Mouse (Mus musculus) intestine, embryonic 15.5 days (tissue): ENCODE data around the gene Gab1. TPM values are rescaled to one million over a fixed set of nuclear protein-coding genes. Genes with fewer than 3 reads are reported as not detected.

Experiments
- ATAC-seq: fragments of 200-750 bp; cut with Nextera tagmentation; 2 replicates; pipeline ENCODE4 v1.8.0; 2017; ENCODE audit warnings: moderate TSS enrichment, moderate library complexity
- H3K27ac ChIP-seq: fragments of 300-500 bp; sonication (generic); 2 replicates; pipeline ENCODE4 v1.5.1; 2015; ENCODE audit warnings: mild to moderate bottlenecking, inconsistent platforms
- H3K27me3 ChIP-seq: fragments of 300-500 bp; sonication (generic); replicated peaks from 2 replicates; pipeline ENCODE4 v1.6.1; 2015; ENCODE audit warnings: inconsistent platforms
- H3K36me3 ChIP-seq: fragments of 300-500 bp; sonication (generic); 2 replicates; pipeline ENCODE4 v1.6.1; 2015; ENCODE audit warnings: inconsistent platforms
- H3K4me1 ChIP-seq: fragments of 300-500 bp; sonication (generic); replicated peaks from 2 replicates; pipeline ENCODE4 v1.6.1; 2015; ENCODE audit warnings: inconsistent platforms
- H3K4me2 ChIP-seq: fragments of 300-500 bp; sonication (generic); replicated peaks from 2 replicates; pipeline ENCODE4 v1.6.1; 2015; ENCODE audit warnings: mild to moderate bottlenecking, inconsistent platforms
- H3K4me3 ChIP-seq: fragments of 300-500 bp; sonication (generic); replicated peaks from 2 replicates; pipeline ENCODE4 v1.5.1; 2015; ENCODE audit warnings: inconsistent platforms
- H3K9ac ChIP-seq: fragments of 300-500 bp; sonication (generic); 2 replicates; pipeline ENCODE4 v1.6.1; 2015; ENCODE audit warnings: inconsistent platforms
- H3K9me3 ChIP-seq: fragments of 300-500 bp; sonication (generic); 2 replicates; pipeline ENCODE4 v1.6.1; 2016; ENCODE audit warnings: inconsistent platforms
- WGBS: fragments of 180-500 bp; shearing (Covaris S2); methylation state at CpG from one replicate; pipeline ENCODE4 v1.1.7; 2015; 5-methylcytosine and 5-hydroxymethylcytosine counted together
- polyA plus RNA-seq: library from polyadenylated mRNA; unstranded; fragments of >200 nt; fragmentation: Nextera tagmentation; extraction: Ambion mirVana; gene quantifications from 2 replicates; pipeline ENCODE4 v1.2.1, GENCODE M21; 2015

Gab1 gene
- polyA plus RNA-seq: 13.5 and 14.3 TPM in 2 replicates

DNA sequence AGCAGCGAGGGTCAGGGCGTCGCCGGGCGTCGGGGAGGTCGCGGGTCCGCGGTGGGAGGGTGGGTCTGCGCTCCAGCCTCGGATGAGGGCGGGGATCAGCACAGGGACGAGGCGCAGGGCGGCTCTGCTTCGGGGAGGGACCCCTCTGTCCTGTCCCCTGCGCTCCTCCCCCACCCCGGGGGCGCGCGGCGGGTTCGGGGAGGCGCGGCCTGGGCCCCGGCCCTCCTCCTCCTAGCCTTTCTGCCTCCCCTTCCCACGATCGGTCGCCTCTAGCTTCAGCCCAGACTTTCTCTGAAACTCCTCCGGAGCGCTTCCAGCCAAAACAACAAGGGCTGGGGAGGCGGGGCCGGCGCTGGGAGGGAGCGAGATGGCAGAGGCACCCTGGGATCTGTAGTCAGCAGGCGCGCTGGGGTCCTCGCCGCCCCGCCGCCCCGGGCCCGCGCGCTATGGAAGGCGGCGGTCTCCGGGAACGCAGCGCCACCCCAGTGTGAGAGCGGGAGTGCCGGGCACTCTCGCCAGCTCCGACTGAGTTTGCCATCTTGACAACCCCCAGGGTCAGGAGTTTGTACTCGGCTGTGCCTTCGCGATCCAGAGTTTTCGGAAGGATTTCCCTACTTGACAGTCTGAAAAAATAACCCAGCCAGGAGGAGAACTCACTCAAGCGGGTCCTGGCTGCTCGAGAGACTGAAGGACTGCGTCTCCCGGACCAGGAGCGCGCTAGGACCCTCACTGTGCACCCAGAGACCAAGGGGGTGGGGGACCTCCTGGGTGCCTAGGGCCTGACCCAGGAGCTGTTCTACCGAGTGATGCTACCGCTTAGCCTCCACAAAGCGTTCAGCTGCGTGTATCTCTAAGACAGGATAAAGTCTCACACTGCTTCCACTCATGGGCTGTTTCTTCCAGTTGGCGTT is at the start of gene Gab1:
Gene Gab1, minus strand, starts transcription at position 324 of the 911 bp plus-strand sequence.
- peak within 1 kb of the TSS; percentile 99 for H3K27ac ChIP-seq
- peak within 1 kb of the TSS; percentile 67 for H3K4me3 ChIP-seq
- peak within 1 kb of the TSS; percentile 76 for H3K4me2 ChIP-seq
- H3K9me3 ChIP-seq: no peaks in the 10 kb centered on the region
- no peaks in the 10 kb centered on the region for H3K27me3 ChIP-seq
- WGBS: under 1% methylated on average over 70 of the region's 70 CpGs
- H3K9ac ChIP-seq: peak within 1 kb of the TSS; percentile 87
- H3K4me1 ChIP-seq: 0 out of 2 replicates have a peak, but pooled peaks cover 6% of the 10 kb centered on the region
- peak; percentile 94 for ATAC-seq
- H3K36me3 ChIP-seq: no peaks in the 10 kb centered on the region

DNA sequence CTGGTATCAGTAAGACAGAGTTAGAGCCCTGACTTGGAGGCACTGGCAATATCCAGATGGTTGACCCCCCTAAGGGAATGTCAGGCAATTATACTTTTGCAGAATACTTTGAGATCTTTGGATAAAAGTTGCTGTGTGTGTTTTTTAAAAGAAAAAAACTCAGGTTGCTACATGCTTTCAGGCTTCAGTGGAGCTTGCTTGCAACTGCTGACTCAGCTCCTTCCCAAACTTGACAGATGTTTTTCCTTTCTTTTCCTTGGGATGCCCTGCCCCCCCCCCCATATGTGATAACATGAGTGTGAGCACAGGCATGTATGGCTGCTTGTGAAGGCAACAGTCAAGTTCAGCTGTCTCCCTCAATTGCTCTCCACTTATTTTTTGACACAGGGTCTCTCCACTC is 48.5 kb upstream of the Gab1 start:
- Histone ChIP-seq H3K27me3 (no peaks in the 10 kb centered on the region), H3K9ac (no peak overlapping the region), H3K4me1 (peaks cover 2% of the 10 kb centered on the region; the same call in 1 of the 2 replicates), H3K4me2 (no peak overlapping the region), H3K9me3 (no peaks in the 10 kb centered on the region), H3K36me3 (no peaks in the 10 kb centered on the region), H3K4me3 (no peak overlapping the region), H3K27ac (no peak overlapping the region)
- no peak for ATAC-seq

DNA sequence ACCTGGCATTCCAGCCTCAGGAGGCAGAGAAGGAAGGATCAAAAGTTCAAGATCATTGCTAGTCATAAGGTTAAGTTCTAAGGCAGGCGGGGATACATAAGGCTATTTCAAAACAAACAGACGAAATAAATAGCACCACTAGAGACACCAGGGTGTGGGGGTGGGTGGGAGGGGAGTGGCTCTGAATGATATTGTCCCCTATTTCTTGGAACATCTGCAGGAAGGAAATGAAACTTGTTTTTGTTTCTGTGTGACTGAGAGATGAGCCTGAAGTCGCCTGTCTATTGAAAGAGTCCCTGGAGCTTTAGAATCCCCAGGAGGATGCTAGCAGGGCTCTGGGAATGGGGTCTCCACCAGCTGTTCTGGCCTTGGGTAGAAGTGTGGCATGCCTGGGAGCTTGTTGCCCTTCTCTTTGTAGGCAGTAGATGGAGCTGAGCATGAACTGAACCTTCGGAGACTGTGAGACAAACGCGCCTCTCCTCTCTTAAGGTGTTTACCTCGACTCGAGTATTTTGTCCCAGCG is 43.5 kb upstream of the Gab1 start:
- no peak overlapping the region for H3K27ac ChIP-seq
- 84% methylated on average over 9 of the region's 9 CpGs for WGBS

DNA sequence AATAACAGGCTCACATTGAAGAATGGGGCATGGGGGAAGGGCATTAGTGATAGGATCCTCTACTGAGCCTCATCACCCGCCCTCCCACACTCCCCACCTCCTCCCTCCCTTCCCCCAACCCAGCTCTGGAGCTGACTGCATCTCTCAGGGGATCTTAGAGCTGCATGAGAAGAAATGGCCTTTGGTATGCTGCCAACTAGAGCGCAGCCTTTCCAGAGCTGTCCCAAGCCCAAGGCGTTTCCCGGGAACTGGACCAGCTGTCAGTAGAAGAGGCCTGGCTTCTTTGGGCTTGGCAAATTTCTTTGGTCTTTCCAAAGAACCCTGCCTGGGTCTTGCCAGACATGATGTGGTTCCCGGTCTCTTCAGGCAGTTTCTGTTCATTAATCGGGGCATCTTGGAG is 42.3 kb upstream of the Gab1 start:
- ATAC-seq: peak; percentile 90
- no peaks in the 10 kb centered on the region for H3K36me3 ChIP-seq
- no peaks in the 10 kb centered on the region for H3K27me3 ChIP-seq
- H3K4me1 ChIP-seq: peaks cover 2% of the 10 kb centered on the region; the same call in 1 of the 2 replicates
- WGBS: 47% methylated on average over 6 of the region's 6 CpGs
- H3K4me3 ChIP-seq: no peak overlapping the region
- H3K9me3 ChIP-seq: no peaks in the 10 kb centered on the region
- no peak overlapping the region for H3K4me2 ChIP-seq
- H3K27ac ChIP-seq: no peak overlapping the region
- no peak overlapping the region for H3K9ac ChIP-seq

More for the DNA sequence above, 43.5 kb upstream of the Gab1 start:
- peaks cover 2% of the 10 kb centered on the region; the same call in 1 of the 2 replicates for H3K4me1 ChIP-seq
- no peaks in the 10 kb centered on the region for H3K27me3 ChIP-seq
- no peak overlapping the region for H3K4me3 ChIP-seq
- no peak overlapping the region for H3K4me2 ChIP-seq
- ATAC-seq: no peak
- H3K9me3 ChIP-seq: no peaks in the 10 kb centered on the region
- no peaks in the 10 kb centered on the region for H3K36me3 ChIP-seq
- H3K9ac ChIP-seq: no peak overlapping the region

DNA sequence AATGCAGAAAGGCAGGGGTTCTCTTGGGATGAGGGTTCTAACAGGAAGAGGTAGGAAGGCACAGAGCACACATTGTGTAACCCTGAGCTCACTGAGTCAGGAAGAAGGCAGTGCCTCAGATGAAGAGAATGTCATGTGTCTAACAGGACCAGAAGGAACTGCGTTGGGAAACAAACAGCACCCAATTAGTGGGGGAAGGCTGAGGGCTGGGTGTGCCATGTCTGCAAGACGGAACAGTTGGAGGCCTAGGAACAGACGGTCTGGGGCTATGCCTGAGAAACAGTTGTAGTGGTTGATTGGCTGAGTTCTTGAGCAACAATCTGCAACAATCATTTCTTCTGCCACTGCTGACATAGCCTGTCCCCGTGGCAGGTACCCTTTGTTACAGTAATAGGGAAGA is 38.8 kb upstream of the Gab1 start:
- no peak for ATAC-seq
- Histone ChIP-seq H3K36me3 (no peaks in the 10 kb centered on the region), H3K4me2 (no peak overlapping the region), H3K9me3 (no peaks in the 10 kb centered on the region), H3K4me1 (peaks cover 2% of the 10 kb centered on the region; the same call in 1 of the 2 replicates), H3K27ac (no peak overlapping the region), H3K9ac (no peak overlapping the region), H3K4me3 (no peak overlapping the region), H3K27me3 (no peaks in the 10 kb centered on the region)
- 82% methylated on average over 4 of the region's 4 CpGs for WGBS

DNA sequence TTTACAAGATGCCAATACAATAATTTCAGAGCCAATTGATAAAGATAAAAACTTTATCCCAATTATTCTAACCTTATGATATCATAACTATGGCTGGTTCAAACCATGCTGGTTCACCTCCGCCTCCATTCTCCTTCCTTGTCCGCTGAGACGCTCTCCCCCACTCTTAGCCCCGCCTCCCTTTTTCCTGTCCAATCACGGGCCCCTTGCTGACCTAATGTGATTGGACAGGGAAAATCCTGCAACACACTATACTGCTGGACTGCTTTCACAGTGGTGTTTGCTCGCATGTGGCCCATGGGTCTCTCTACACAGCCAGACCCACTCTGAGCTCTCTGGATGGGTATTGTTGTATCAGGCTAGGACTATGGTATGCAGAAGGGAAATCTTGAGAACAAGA is 38.2 kb upstream of the Gab1 start:
- no peak overlapping the region for H3K9ac ChIP-seq
- ATAC-seq: no peak
- WGBS: 92% methylated on average over 6 of the region's 6 CpGs

DNA sequence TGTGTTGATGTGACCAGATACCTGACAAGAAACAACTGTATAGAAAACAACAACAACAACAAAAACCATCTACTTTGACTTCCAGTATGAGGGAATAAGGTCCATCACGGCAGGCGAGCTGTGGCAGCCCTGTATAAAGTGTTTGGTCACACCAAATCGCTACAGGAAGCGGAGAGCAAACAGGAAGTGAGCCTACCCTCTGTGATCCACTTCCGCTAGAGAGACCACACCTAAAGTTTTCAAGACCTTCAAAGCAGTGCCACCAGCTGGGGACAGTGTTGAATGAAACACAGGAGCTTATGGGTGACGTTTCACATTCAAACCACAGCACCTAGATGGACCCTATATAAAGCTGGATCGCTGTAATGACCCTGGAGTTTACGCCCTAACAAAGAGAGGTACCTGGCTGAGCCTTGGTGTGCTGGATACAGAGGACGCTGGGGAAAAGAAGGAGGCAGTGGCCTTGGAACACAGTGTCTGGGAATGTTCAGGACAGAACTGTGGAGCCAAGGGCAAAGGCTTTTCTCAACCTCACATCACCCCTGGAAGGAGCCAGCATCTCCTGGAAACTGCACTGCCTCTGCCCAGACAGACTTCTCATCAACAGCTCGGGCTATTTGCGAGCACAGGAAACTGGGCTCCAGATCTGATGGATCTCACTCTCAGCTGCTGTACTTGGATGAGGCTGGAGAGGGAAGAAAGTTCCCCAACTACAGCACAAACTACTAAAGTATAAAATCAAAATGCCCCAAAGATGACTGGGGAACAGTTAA is 36.3 kb upstream of the Gab1 start:
- 76% methylated on average over 11 of the region's 11 CpGs for WGBS
- Histone ChIP-seq H3K4me2 (no peak overlapping the region), H3K4me1 (0 out of 2 replicates have a peak, but pooled peaks cover 2% of the 10 kb centered on the region), H3K27me3 (no peaks in the 10 kb centered on the region), H3K4me3 (no peak overlapping the region), H3K27ac (no peak overlapping the region), H3K36me3 (no peaks in the 10 kb centered on the region), H3K9ac (no peak overlapping the region), H3K9me3 (no peaks in the 10 kb centered on the region)
- ATAC-seq: no peak

More for the DNA sequence above, 38.2 kb upstream of the Gab1 start:
- H3K4me2 ChIP-seq: no peak overlapping the region
- H3K4me1 ChIP-seq: no peaks in the 10 kb centered on the region; the same call in 1 of the 2 replicates
- no peaks in the 10 kb centered on the region for H3K27me3 ChIP-seq
- H3K9me3 ChIP-seq: no peaks in the 10 kb centered on the region
- no peaks in the 10 kb centered on the region for H3K36me3 ChIP-seq
- no peak overlapping the region for H3K27ac ChIP-seq
- H3K4me3 ChIP-seq: no peak overlapping the region

DNA sequence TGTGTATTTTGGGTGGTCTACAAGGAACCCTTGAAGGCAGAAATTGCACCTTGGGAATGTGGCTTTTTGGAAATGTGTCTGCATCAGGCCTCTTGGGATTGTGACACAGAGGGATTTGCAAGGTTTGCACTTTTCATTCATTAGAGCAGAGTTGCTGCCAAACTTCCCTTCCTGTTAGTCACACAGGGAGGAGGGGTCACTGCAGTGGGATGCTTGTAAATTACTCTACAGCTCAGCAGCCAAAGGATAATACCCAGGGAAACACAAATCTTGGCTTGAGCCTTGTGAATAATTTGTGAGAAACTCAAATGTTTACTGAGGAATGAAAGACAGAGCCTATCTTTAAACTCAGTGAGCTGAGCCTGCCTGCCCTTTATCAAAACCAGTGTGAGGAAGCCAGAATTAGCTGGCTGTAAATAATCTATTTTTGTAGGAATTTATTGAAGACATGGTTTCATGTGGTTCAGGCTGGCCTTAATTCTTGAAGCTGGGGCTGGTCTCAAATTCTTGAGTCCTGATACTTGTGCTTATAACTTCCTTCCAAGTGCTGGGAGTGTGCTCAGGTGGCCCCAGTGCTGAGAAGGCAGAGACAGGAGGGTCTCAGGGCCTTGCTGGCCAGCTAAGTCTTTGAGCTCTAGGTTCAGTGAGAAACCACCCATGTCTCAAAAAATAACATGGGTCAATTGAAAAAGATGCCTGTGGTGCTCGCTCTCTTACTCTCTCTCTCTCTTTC is 32.9 kb upstream of the Gab1 start:
- Histone ChIP-seq H3K27me3 (no peaks in the 10 kb centered on the region), H3K9me3 (no peaks in the 10 kb centered on the region), H3K4me1 (0 out of 2 replicates have a peak, but pooled peaks cover 7% of the 10 kb centered on the region), H3K27ac (peak overlapping the region; percentile 61), H3K9ac (no peak overlapping the region), H3K4me3 (no peak overlapping the region), H3K36me3 (no peaks in the 10 kb centered on the region), H3K4me2 (no peak overlapping the region)
- peak; percentile 77 for ATAC-seq
- WGBS: 100% methylated on average over 1 of the region's 1 CpGs

DNA sequence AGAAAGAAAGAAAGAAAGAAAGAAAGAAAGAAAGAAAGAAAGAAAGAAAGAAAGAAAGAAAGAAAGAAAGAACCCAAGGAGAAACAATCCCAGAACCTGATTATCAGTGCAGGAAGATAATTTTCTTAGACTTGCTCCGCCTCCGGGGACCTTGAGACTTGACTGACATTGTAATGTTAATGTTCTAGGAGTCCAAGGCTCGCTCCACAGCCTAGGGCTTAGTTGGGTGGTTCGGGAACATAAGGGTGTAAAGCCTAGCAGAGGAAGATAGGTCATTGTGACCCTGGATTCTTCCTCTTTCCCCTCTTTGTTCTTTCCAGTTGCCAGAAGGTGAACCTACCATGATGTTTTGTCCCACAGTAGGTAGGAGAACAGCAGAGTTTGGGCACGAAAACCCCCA is 31.1 kb upstream of the Gab1 start:
- WGBS: 82% methylated on average over 5 of the region's 5 CpGs
- H3K4me2 ChIP-seq: no peak overlapping the region

DNA sequence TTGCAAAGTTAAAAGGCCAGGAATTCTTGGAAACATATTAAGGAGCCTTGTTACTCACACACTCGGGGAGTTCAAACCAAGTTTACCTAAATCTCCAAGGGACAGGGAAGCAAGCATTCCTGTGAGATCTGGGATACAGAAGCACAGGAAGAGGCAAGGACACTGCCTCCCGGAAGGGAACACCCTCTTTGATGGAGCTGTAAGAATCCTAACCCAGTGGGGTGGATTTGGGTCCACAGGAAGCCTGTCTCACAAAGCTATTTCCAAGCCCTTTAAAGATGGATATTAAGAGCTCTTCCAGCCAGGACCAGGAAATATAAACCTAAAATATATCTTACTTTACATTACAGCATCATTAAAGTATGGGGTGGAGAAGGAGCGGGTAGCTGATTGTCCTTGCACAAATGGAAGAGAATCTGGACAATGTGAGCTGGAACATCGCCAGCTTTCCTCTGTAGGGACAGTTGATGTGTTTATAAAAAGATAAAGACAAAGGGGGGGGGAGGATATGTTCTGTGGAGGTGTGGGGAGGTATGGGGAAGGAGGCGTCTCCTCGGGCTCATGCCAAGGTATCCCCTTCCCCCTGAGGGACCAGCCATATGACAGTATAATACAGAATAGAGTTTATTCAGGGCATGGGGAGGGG is 28.1 kb upstream of the Gab1 start:
- no peak overlapping the region for H3K9ac ChIP-seq
- WGBS: 43% methylated on average over 6 of the region's 6 CpGs
- H3K9me3 ChIP-seq: no peaks in the 10 kb centered on the region
- no peak overlapping the region for H3K4me2 ChIP-seq
- no peak overlapping the region; the same call in 1 of the 2 replicates for H3K27ac ChIP-seq
- 0 out of 2 replicates have a peak, but pooled peaks cover 8% of the 10 kb centered on the region for H3K4me1 ChIP-seq
- peak; percentile 22; the same call in 1 of the 2 replicates for ATAC-seq
- H3K4me3 ChIP-seq: no peak overlapping the region
- no peaks in the 10 kb centered on the region for H3K27me3 ChIP-seq
- no peaks in the 10 kb centered on the region for H3K36me3 ChIP-seq

More for the DNA sequence above, 31.1 kb upstream of the Gab1 start:
- H3K36me3 ChIP-seq: no peaks in the 10 kb centered on the region
- H3K4me3 ChIP-seq: no peak overlapping the region
- no peak overlapping the region for H3K9ac ChIP-seq
- no peak for ATAC-seq
- H3K4me1 ChIP-seq: 0 out of 2 replicates have a peak, but pooled peaks cover 8% of the 10 kb centered on the region
- H3K27ac ChIP-seq: no peak overlapping the region
- no peaks in the 10 kb centered on the region for H3K27me3 ChIP-seq
- no peaks in the 10 kb centered on the region for H3K9me3 ChIP-seq

DNA sequence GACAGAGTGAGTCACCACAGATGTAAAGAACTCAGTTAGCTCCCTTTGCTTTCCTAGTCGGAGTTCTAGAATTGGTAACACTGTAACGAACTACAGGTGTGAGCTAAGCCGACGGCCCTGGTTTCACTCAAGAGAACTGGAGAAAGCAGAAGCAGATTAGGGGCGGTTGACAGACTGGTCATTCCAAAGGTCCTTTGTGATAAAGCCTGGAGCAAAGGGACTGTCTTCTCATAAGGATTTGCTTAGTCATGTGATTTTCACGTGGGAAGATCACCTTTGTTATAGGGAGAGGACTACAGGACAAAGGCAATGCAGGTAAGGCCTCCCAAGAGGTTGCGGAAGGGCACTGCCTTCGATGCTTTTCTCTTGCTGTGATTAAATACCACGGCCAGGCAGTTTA is 22.0 kb upstream of the Gab1 start:
- Histone ChIP-seq H3K9me3 (no peaks in the 10 kb centered on the region), H3K36me3 (no peaks in the 10 kb centered on the region), H3K9ac (no peak overlapping the region), H3K4me1 (0 out of 2 replicates have a peak, but pooled peaks cover 3% of the 10 kb centered on the region), H3K27ac (no peak overlapping the region), H3K27me3 (no peaks in the 10 kb centered on the region), H3K4me2 (no peak overlapping the region), H3K4me3 (no peak overlapping the region)
- WGBS: 66% methylated on average over 9 of the region's 9 CpGs
- peak; percentile 87 for ATAC-seq
